Mouse (Mus musculus): ENCODE data around the gene Egln1. TPM values are rescaled to one million over a fixed set of nuclear protein-coding genes. Genes with fewer than 3 reads are reported as not detected.

Gene Egln1
- total RNA-seq, 2 experiments from 2014 or later: 45.2 to 47.4 TPM

DNA sequence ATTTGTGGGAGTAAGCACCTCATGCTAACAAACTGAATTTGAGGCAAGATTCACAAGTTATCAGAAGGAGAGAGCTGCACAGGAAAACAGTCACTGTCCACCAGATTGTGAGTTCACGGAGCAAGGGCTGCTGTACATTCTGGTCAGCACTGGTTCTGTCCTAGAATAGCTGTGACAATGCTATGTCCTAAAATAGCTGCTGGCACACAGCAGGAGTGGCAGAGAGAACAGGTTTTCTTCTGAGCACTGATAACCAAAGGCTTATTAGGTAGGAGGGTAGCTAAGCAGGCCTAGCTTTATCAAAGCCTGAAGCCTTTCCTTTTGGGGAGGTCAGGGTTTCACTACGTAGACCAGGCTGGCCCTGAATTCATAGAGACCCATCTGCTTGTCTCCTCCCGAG, 88.9 kb downstream of the Egln1 start:
- DNase-seq (ENCODE audit: low spot score in 2 of 2): no peak

DNA sequence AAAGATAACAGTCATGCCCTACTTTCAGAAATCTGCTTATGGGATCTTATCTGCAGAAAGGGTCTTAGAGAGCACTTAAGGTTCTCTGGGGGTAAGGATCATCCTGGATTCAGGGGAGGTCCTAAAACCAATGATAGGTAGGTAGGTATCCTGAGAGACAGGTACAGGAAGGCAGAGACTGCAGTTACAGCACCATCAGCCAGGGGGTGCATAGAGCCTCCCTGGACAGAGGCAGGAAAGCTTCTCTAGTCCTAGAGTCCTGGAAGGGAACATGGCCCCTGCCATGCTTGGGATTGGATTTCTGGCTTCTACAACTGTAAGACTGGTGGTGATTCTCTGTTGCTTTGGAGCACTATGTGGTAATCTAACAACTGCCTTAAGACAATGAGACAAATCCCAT, 89.7 kb downstream of the Egln1 start:
- DNase-seq (ENCODE audit: low spot score in 2 of 2): no peak

Other genes starting within 250 kb of the Egln1 start
- 10 to 100 TPM; 50.1 to 53.1 TPM for gene Ttc13, start 227.3 kb downstream of the Egln1 start, total RNA-seq (2021)
- gene Arv1, start 227.2 kb downstream of the Egln1 start, total RNA-seq (2021): 10 to 100 TPM; 20.0 to 20.9 TPM
- gene Fam89a, start 197.5 kb downstream of the Egln1 start, total RNA-seq (2021): 1 to 10 TPM; 1.5 to 1.8 TPM
- gene Trim67, start 156.2 kb downstream of the Egln1 start, total RNA-seq (2021): 1 to 10 TPM; 3.9 to 4.5 TPM
- gene Gnpat, start 86.3 kb downstream of the Egln1 start, total RNA-seq (2021): 100 to 1,000 TPM; 105 to 106 TPM
- gene 2810004N23Rik, start 86.2 kb downstream of the Egln1 start, total RNA-seq (2021): 10 to 100 TPM; 37.8 to 38.9 TPM
- gene Exoc8, start 51.6 kb downstream of the Egln1 start, total RNA-seq (2021): 10 to 100 TPM; 17.1 to 19.8 TPM
- gene Sprtn, start 51.4 kb downstream of the Egln1 start, total RNA-seq (2021): 10 to 100 TPM; 26.1 to 28.0 TPM
- 10 to 100 TPM; 83.6 to 88.4 TPM for gene Tsnax, start 63.7 kb upstream of the Egln1 start, total RNA-seq (2021)
- 1 to 10 TPM; 4.1 to 4.8 TPM for gene Disc1, start 104.9 kb upstream of the Egln1 start, total RNA-seq (2021)

Measured in adrenal gland, postnatal 4 days (tissue).